Mouse (Mus musculus) neural tube, embryonic 11.5 days (tissue): ENCODE data around the gene Skint2. TPM values are rescaled to one million over a fixed set of nuclear protein-coding genes. Genes with fewer than 3 reads are reported as not detected.

ENCODE experiments used
- ATAC-seq: fragments of 200-750 bp; cut with Nextera tagmentation; 2 replicates; pipeline ENCODE4 v1.8.0; 2017; ENCODE audit warnings: moderate number of reproducible peaks, mild to moderate bottlenecking, moderate TSS enrichment, moderate library complexity; ENCODE audit not compliant: insufficient read depth, low FRiP score, low TSS enrichment
- DNase-seq: peaks from one replicate; pipeline ENCODE4 v3.0.0-alpha.2; 2015; ENCODE audit warnings: low spot score
- H3K27ac ChIP-seq: fragments of 300-500 bp; sonication (generic); 2 replicates; pipeline ENCODE4 v1.5.1; 2014; ENCODE audit warnings: low read depth, mild to moderate bottlenecking, low read length
- H3K27me3 ChIP-seq: fragments of 300-500 bp; sonication (generic); 2 replicates; pipeline ENCODE4 v1.6.1; 2014; ENCODE audit warnings: mild to moderate bottlenecking, low read length, mixed read lengths; ENCODE audit not compliant: control insufficient read depth, insufficient read depth
- H3K36me3 ChIP-seq: fragments of 300-500 bp; sonication (generic); 2 replicates; pipeline ENCODE4 v1.6.1; 2014; ENCODE audit warnings: mild to moderate bottlenecking, low read length, moderate library complexity, mixed read lengths; ENCODE audit not compliant: control insufficient read depth, insufficient read depth
- H3K4me1 ChIP-seq: fragments of 300-500 bp; sonication (generic); 2 replicates; pipeline ENCODE4 v1.6.1; 2014; ENCODE audit warnings: low read length, mixed read lengths; ENCODE audit not compliant: control insufficient read depth, insufficient read depth
- H3K4me2 ChIP-seq: fragments of 300-500 bp; sonication (generic); 2 replicates; pipeline ENCODE4 v1.6.1; 2014; ENCODE audit warnings: low read depth, mild to moderate bottlenecking, moderate library complexity
- H3K4me3 ChIP-seq: fragments of 300-500 bp; sonication (generic); 2 replicates; pipeline ENCODE4 v1.5.1; 2014; ENCODE audit warnings: low read depth, low read length
- H3K9ac ChIP-seq: fragments of 300-500 bp; sonication (generic); 2 replicates; pipeline ENCODE4 v1.6.1; 2014; ENCODE audit warnings: mild to moderate bottlenecking, low read length
- H3K9me3 ChIP-seq: fragments of 300-500 bp; sonication (generic); 2 replicates; pipeline ENCODE4 v1.6.1; 2016; ENCODE audit warnings: low read length; ENCODE audit not compliant: control insufficient read depth
- WGBS: fragments of 180-500 bp; shearing (Covaris S2); extraction: QIAGEN DNeasy Blood & Tissue Kit; methylation state at CpG from one replicate; pipeline ENCODE4 v1.1.7; 2014; 5-methylcytosine and 5-hydroxymethylcytosine counted together
- polyA plus RNA-seq: library from polyadenylated mRNA; unstranded; fragments of >200 nt; fragmentation: Nextera tagmentation; extraction: Ambion mirVana; gene quantifications from 2 replicates; pipeline ENCODE4 v1.2.1, GENCODE M21; 2014

Gene Skint2
- polyA plus RNA-seq: not detected in 2 replicates

DNA sequence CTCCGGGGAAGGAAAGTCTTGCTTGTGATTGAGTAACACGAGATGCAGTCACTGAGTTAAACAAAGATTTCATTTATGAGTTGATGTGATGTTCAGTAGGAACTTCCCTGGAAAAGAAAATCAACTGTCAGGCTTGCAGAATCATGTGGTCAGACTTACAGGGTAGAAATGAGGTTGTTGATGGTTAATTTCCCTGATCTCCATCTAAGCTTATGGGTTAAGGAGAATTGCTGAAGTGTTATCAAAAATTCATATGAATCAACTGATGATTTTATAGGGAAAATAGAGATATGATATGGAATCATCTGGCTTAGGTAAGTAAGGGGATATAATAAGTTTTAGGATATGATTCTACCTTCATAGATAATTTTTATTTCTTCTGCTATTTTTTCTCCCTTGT lies at the start of gene Skint2:
Skint2 (plus strand) TSS at position 301 of the 400 bp plus-strand sequence.
- no peaks in the 10 kb centered on the region for H3K27me3 ChIP-seq
- ATAC-seq: no peak
- 84% methylated on average over 2 of the region's 2 CpGs for WGBS

More for the DNA sequence above, at the start of gene Skint2:
- no peaks in the 10 kb centered on the region for H3K36me3 ChIP-seq
- no peak within 1 kb of the TSS for H3K4me3 ChIP-seq
- H3K9me3 ChIP-seq: no peaks in the 10 kb centered on the region
- no peak for DNase-seq
- H3K9ac ChIP-seq: no peak within 1 kb of the TSS
- H3K4me1 ChIP-seq: no peaks in the 10 kb centered on the region
- no peak within 1 kb of the TSS for H3K27ac ChIP-seq
- H3K4me2 ChIP-seq: no peak within 1 kb of the TSS

Other genes with a start within 250 kb of the Skint2 start
- gene Skint9, start 123.2 kb upstream of the Skint2 start, polyA plus RNA-seq: not detected in 2 replicates
- not detected in 2 replicates for gene Skint10, start 217.7 kb downstream of the Skint2 start, polyA plus RNA-seq